8 mouse cellular contexts compared by ENCODE assay signal in genomic region chr9:108852976-108853375, GRCm38 (mm10). TPM values are rescaled to one million over a fixed set of nuclear protein-coding genes. Genes with fewer than 3 reads are reported as not detected.
A peak's percentile ranks its signal among the peaks of the same experiment; 100 is the strongest.
DNase-seq lines count a peak whose midpoint lies in the region; ATAC-seq and TF ChIP-seq lines count a peak whose summit lies in the region.

TSS of gene Slc26a6 (plus strand) at chr9:108853283.

- peaks cover 25% of the 10 kb centered on the region for H3K36me3 ChIP-seq in G1E (replicated peaks)
- peaks cover 16% of the 10 kb centered on the region for H3K36me3 ChIP-seq in intestine, embryonic 14.5 days (ENCODE audit: control insufficient read depth, insufficient read depth, low read length)
- no peaks in the 10 kb centered on the region for H3K36me3 ChIP-seq in lung, postnatal 0 days (ENCODE audit: insufficient read depth, low read length)

- H3K9me3 ChIP-seq in G1E (replicated peaks): no peaks in the 10 kb centered on the region
- H3K9me3 ChIP-seq in intestine, embryonic 14.5 days (ENCODE audit: control insufficient read depth, low read length): no peaks in the 10 kb centered on the region
- no peaks in the 10 kb centered on the region for H3K9me3 ChIP-seq in lung, postnatal 0 days (ENCODE audit: low read length)

- peak within 1 kb of the TSS; percentile 53 for H3K4me2 ChIP-seq in intestine, embryonic 14.5 days (ENCODE audit: low read length)
- H3K4me2 ChIP-seq in lung, postnatal 0 days (replicated peaks; ENCODE audit: low read depth, low read length): peak within 1 kb of the TSS; percentile 78

- H3K27ac ChIP-seq in intestine, embryonic 14.5 days (ENCODE audit: low read depth): peak within 1 kb of the TSS; percentile 55
- peak within 1 kb of the TSS; percentile 81 for H3K27ac ChIP-seq in lung, postnatal 0 days (ENCODE audit: low read length)

- no peak for ATAC-seq in G1E (ENCODE audit: extremely low read depth, insufficient number of reproducible peaks, low FRiP score, poor library complexity, severe bottlenecking)
- ATAC-seq in intestine, embryonic 14.5 days (replicated peaks; ENCODE audit: low FRiP score, low TSS enrichment, low read depth): no peak
- ATAC-seq in lung, postnatal 0 days: no peak
- no peak for ATAC-seq in frontal cortex, adult (ENCODE audit: low TSS enrichment)

- peak within 1 kb of the TSS; percentile 56 for H3K9ac ChIP-seq in intestine, embryonic 14.5 days (ENCODE audit: low read length)
- H3K9ac ChIP-seq in lung, postnatal 0 days (replicated peaks; ENCODE audit: low read depth): peak within 1 kb of the TSS; percentile 30

- H3K27me3 ChIP-seq in G1E (ENCODE audit: insufficient read depth, low read length): peaks cover 15% of the 10 kb centered on the region
- H3K27me3 ChIP-seq in intestine, embryonic 14.5 days (replicated peaks; ENCODE audit: control insufficient read depth, insufficient read depth, low read length): no peaks in the 10 kb centered on the region
- no peaks in the 10 kb centered on the region for H3K27me3 ChIP-seq in lung, postnatal 0 days (replicated peaks; ENCODE audit: insufficient read depth, low read length)

- H3K4me1 ChIP-seq in G1E (ENCODE audit: insufficient read depth, low read depth, low read length): peaks cover 29% of the 10 kb centered on the region
- peaks cover 7% of the 10 kb centered on the region for H3K4me1 ChIP-seq in intestine, embryonic 14.5 days (replicated peaks; ENCODE audit: control insufficient read depth, insufficient read depth, low read length)
- peaks cover 12% of the 10 kb centered on the region; the same call in 1 of the 2 replicates for H3K4me1 ChIP-seq in lung, postnatal 0 days (ENCODE audit: insufficient read depth, low read depth, low read length)

- H3K4me3 ChIP-seq in G1E (ENCODE audit: low read depth, low read length): peak within 1 kb of the TSS; percentile 79
- H3K4me3 ChIP-seq in intestine, embryonic 14.5 days (ENCODE audit: low read depth, low read length): peak within 1 kb of the TSS; percentile 62
- peak within 1 kb of the TSS; percentile 54 for H3K4me3 ChIP-seq in lung, postnatal 0 days (ENCODE audit: low read depth, low read length)

- TF ChIP-seq CTCF in G1E (IDR thresholded peaks at IDR 0.05; ENCODE audit: low read depth, low read length): no peak
- TF ChIP-seq CTCF in lung, postnatal 0 days (IDR thresholded peaks at IDR 0.05): no peak

- WGBS in intestine, embryonic 14.5 days: 80% methylated on average over 3 of the region's 3 CpGs
- 80% methylated on average over 3 of the region's 3 CpGs for WGBS in lung, postnatal 0 days

- peak; percentile 14 for DNase-seq in 416B (ENCODE audit: low read depth)
- no peak for DNase-seq in G1E (ENCODE audit: low spot score)
- peak; percentile 58 for DNase-seq in gastrocnemius, postnatal 25 days
- DNase-seq in intestine, embryonic 14.5 days (ENCODE audit: low spot score): no peak
- DNase-seq in lung, postnatal 0 days (ENCODE audit: low spot score): peak; percentile 18
- no peak for DNase-seq in testis, postnatal 10 days (ENCODE audit: low spot score)
- no peak for DNase-seq in urinary bladder, postnatal 4 days (ENCODE audit: low spot score in 2 of 2)

- TF ChIP-seq EP300 in lung, postnatal 0 days (IDR thresholded peaks at IDR 0.05): no peak

RNA-seq across cellular contexts. Expression of gene Slc26a6, which starts in this region (rescaled TPM):
- total RNA-seq in G1E (2014; fragmentation: Nextera tagmentation) (1.0 and 3.6 TPM in 2 replicates), G1E (2017) (2.3 and 3.1 TPM in 2 replicates)
- 2.4 and 3.5 TPM in 2 replicates for polyA plus RNA-seq in G1E (2012)
- 10 to 100 TPM; 12.0 to 16.7 TPM for total RNA-seq in gastrocnemius, postnatal 25 days (2021)
- polyA plus RNA-seq in intestine, embryonic 14.5 days (2014; fragmentation: Nextera tagmentation; extraction: Ambion mirVana): 13.5 and 14.8 TPM in 2 replicates
- 8.3 and 9.7 TPM in 2 replicates for polyA plus RNA-seq in lung, postnatal 0 days (2015; fragmentation: Nextera tagmentation; extraction: Ambion mirVana)

Comparison
In these comparisons a context has a peak if more than half of its experiments do, and no peak if none do; other contexts are left out.
1. DNase-seq: peak in 416B (single experiment), gastrocnemius, postnatal 25 days (single experiment) and lung, postnatal 0 days (single experiment); none in G1E (single experiment), intestine, embryonic 14.5 days (single experiment), testis, postnatal 10 days (single experiment) and urinary bladder, postnatal 4 days (0 of 2).
2. Peak in every context shown above with its lines, with median percentiles within 50 percentile points of each other: H3K4me3 ChIP-seq.